Mouse (Mus musculus) liver, embryonic 14.5 days (tissue): ENCODE data around the gene Gm10097. TPM values are rescaled to one million over a fixed set of nuclear protein-coding genes. Genes with fewer than 3 reads are reported as not detected.

Source experiments
- ATAC-seq: fragments of 200-750 bp; cut with Nextera tagmentation; 2 replicates; pipeline ENCODE4 v1.8.0; 2017; ENCODE audit warnings: moderate number of reproducible peaks, mild to moderate bottlenecking, moderate library complexity; ENCODE audit not compliant: insufficient read depth
- DNase-seq, 3 experiments: peaks; one replicate each; pipeline ENCODE4 v3.0.0-alpha.2; 2012 to 2013; ENCODE audit warnings: low read depth in 3 of 3, low spot score in 3 of 3
- H3K27ac ChIP-seq: fragments of 300-500 bp; sonication (generic); 2 replicates; pipeline ENCODE4 v1.5.1; 2014; ENCODE audit warnings: moderate library complexity, mild to moderate bottlenecking, control low read depth, inconsistent platforms
- H3K27me3 ChIP-seq: fragments of 300-500 bp; sonication (generic); 2 replicates; pipeline ENCODE4 v1.6.1; 2014; ENCODE audit warnings: mild to moderate bottlenecking, low read length, moderate library complexity; ENCODE audit not compliant: control insufficient read depth, insufficient read depth
- H3K36me3 ChIP-seq: fragments of 300-500 bp; sonication (generic); replicated peaks from 2 replicates; pipeline ENCODE4 v1.6.1; 2014; ENCODE audit warnings: low read depth; ENCODE audit not compliant: control insufficient read depth, insufficient read depth
- H3K4me1 ChIP-seq, 2 experiments: fragments of 200-500 bp in 1 of 2; fragments of 300-500 bp in 1 of 2; sonication (generic) in 1 of 2; replicated peaks; 2 replicates each; pipeline ENCODE4 v1.6.1; 2012 to 2014; ENCODE audit warnings: antibody characterized with exemption in 1 of 2, inconsistent platforms in 1 of 2, low read length in 1 of 2; ENCODE audit not compliant: control insufficient read depth in 2 of 2, insufficient read depth in 2 of 2
- H3K4me2 ChIP-seq: fragments of 300-500 bp; sonication (generic); 2 replicates; pipeline ENCODE4 v1.6.1; 2014; ENCODE audit warnings: low read depth, mild to moderate bottlenecking, control low read depth, moderate library complexity
- H3K4me3 ChIP-seq, 2 experiments: fragments of 200-500 bp in 1 of 2; fragments of 300-500 bp in 1 of 2; sonication (generic) in 1 of 2; 2 replicates each; pipeline ENCODE4 v1.5.1; 2012 to 2014; ENCODE audit warnings: low read depth in 2 of 2, low read length in 2 of 2, mild to moderate bottlenecking in 2 of 2, control low read depth in 1 of 2, inconsistent platforms in 1 of 2, moderate library complexity in 1 of 2; ENCODE audit not compliant: insufficient read depth in 1 of 2
- H3K9ac ChIP-seq: fragments of 300-500 bp; sonication (generic); replicated peaks from 2 replicates; pipeline ENCODE4 v1.6.1; 2014; ENCODE audit warnings: mild to moderate bottlenecking, control low read depth, moderate library complexity
- H3K9me3 ChIP-seq: fragments of 300-500 bp; sonication (generic); 2 replicates; pipeline ENCODE4 v1.6.1; 2016; ENCODE audit warnings: low read length, mixed read lengths; ENCODE audit not compliant: control insufficient read depth
- CTCF ChIP-seq: IDR thresholded peaks from 2 replicates; pipeline ENCODE4 v1.5.1; 2016; ENCODE audit warnings: antibody characterized with exemption, low read depth, control low read depth
- EP300 ChIP-seq: IDR thresholded peaks from 2 replicates; pipeline ENCODE4 v1.6.1; 2016; ENCODE audit warnings: antibody characterized with exemption, low read depth
- WGBS: fragments of 180-500 bp; shearing (Covaris S2); extraction: QIAGEN DNeasy Blood & Tissue Kit; methylation state at CpG from one replicate; pipeline ENCODE4 v1.1.7; 2014; ENCODE audit not compliant: insufficient replicate concordance; 5-methylcytosine and 5-hydroxymethylcytosine counted together
- polyA plus RNA-seq, 2 experiments: library from polyadenylated mRNA; depleted of rRNA in 1 of 2; stranded (reverse) in 1 of 2; unstranded in 1 of 2; fragments of >200 nt; fragmentation: Nextera tagmentation in 1 of 2; extraction: Ambion mirVana in 1 of 2; gene quantifications; 2 replicates each; pipeline versions ENCODE4 v1.2.1 to v1.2.3; 2012 to 2014

Gene Gm10097
- polyA plus RNA-seq, 2 experiments = 0.05 TPM; not detected in 1

DNA sequence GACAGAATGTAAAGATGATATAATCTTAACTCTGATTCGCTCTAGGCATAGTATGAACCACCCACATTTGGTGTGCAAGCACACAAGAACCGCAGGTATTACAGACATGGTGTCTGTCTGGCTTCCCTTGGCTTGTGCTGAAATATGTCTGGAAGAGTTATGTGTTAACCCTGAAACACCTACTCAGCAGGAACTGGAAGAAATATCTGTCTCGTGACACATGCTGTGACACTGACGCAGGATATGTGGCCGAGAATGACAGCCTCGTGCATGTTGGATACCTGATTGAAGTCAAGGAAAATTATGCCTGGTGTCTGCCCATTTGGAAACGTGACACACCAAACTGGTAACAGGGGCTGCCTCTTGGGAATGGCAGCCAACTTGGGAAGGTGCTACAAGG lies 18.3 kb downstream of the Gm10097 start:
- no peak overlapping the region for H3K27ac ChIP-seq
- H3K4me1 ChIP-seq = no peaks in the 10 kb centered on the region
- ATAC-seq (no peak), DNase-seq (no peak)
- no peaks in the 10 kb centered on the region for H3K36me3 ChIP-seq
- no peak overlapping the region for H3K9ac ChIP-seq
- WGBS = 72% methylated on average over 7 of the region's 7 CpGs
- no peaks in the 10 kb centered on the region for H3K27me3 ChIP-seq
- no peak overlapping the region for H3K4me3 ChIP-seq
- no peak for TF ChIP-seq CTCF
- no peak for TF ChIP-seq EP300
- no peak overlapping the region for H3K4me2 ChIP-seq
- H3K9me3 ChIP-seq = no peaks in the 10 kb centered on the region

GRCm38 (mm10) chr10:5089133-5089532 lies 20.1 kb downstream of the Gm10097 start:
- 80% methylated on average over 4 of the region's 4 CpGs for WGBS
- no peaks in the 10 kb centered on the region for H3K4me1 ChIP-seq
- DNase-seq (no peak), ATAC-seq (no peak)
- H3K4me2 ChIP-seq = no peak overlapping the region
- H3K9me3 ChIP-seq = no peaks in the 10 kb centered on the region
- no peak overlapping the region for H3K27ac ChIP-seq
- H3K27me3 ChIP-seq = no peaks in the 10 kb centered on the region
- no peaks in the 10 kb centered on the region for H3K36me3 ChIP-seq
- TF ChIP-seq EP300 (no peak), CTCF (no peak)
- no peak overlapping the region for H3K4me3 ChIP-seq
- H3K9ac ChIP-seq = no peak overlapping the region

GRCm38 (mm10) chr10:5096996-5097753 lies 28.2 kb downstream of the Gm10097 start:
- H3K9me3 ChIP-seq = no peaks in the 10 kb centered on the region
- WGBS = 70% methylated on average over 10 of the region's 10 CpGs
- H3K4me3 ChIP-seq = no peak overlapping the region

DNA sequence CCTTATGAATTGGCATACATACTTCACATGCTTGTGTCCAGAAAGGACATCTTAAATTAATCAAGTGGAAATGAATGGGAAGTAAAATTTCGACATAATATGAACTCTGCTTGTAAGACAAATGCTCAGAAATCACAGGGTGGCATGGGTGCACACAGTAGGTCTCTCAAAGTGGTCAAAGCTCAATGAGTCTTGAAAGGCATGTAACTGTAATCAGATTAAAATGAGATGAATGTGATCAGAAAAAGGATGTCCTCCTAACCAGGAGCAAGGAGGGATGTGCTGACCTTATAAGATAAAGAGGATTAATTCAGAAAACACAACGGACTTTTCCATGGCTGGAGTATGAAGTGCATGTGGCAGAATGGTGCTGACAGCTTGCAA lies 28.8 kb downstream of the Gm10097 start:
- H3K27ac ChIP-seq = no peak overlapping the region
- H3K4me2 ChIP-seq = no peak overlapping the region
- TF ChIP-seq EP300 (no peak), CTCF (no peak)
- no peak overlapping the region for H3K4me3 ChIP-seq
- ATAC-seq (no peak), DNase-seq (no peak)
- H3K9me3 ChIP-seq = no peaks in the 10 kb centered on the region
- WGBS = 62% methylated on average over 2 of the region's 2 CpGs
- no peaks in the 10 kb centered on the region for H3K4me1 ChIP-seq
- H3K27me3 ChIP-seq = no peaks in the 10 kb centered on the region
- no peak overlapping the region for H3K9ac ChIP-seq
- no peaks in the 10 kb centered on the region for H3K36me3 ChIP-seq

More at GRCm38 (mm10) chr10:5096996-5097753, 28.2 kb downstream of the Gm10097 start:
- Histone ChIP-seq H3K4me2 (no peak overlapping the region), H3K36me3 (no peaks in the 10 kb centered on the region), H3K27me3 (no peaks in the 10 kb centered on the region), H3K27ac (no peak overlapping the region), H3K9ac (no peak overlapping the region), H3K4me1 (no peaks in the 10 kb centered on the region)
- DNase-seq (no peak), ATAC-seq (no peak)
- TF ChIP-seq EP300 = no peak
- TF ChIP-seq CTCF = no peak

- Histone ChIP-seq H3K27ac (no peak overlapping the region), H3K4me1 (no peaks in the 10 kb centered on the region), H3K27me3 (no peaks in the 10 kb centered on the region), H3K9ac (no peak overlapping the region), H3K4me2 (no peak overlapping the region), H3K9me3 (no peaks in the 10 kb centered on the region), H3K36me3 (no peaks in the 10 kb centered on the region; the same call in 1 of the 2 replicates), H3K4me3 (no peak overlapping the region)
- ATAC-seq (no peak), DNase-seq (no peak)
- WGBS = 77% methylated on average over 5 of the region's 5 CpGs
- TF ChIP-seq CTCF (no peak), EP300 (no peak)
Observed at GRCm38 (mm10) chr10:5110773-5111172, 41.8 kb downstream of the Gm10097 start.
